Mouse (Mus musculus) bone marrow, adult 2 months (tissue): Measurements from ENCODE around the gene Olfr749. TPM values are rescaled to one million over a fixed set of nuclear protein-coding genes. Genes with fewer than 3 reads are reported as not detected.

ENCODE experiments used
- H3K27ac ChIP-seq: fragments of 200-500 bp; 2 replicates; pipeline ENCODE4 v1.5.1; 2012; ENCODE audit warnings: low read depth, mild to moderate bottlenecking, control low read depth, inconsistent platforms, low read length; ENCODE audit not compliant: control insufficient read depth, poor library complexity, insufficient read depth
- H3K4me1 ChIP-seq: fragments of 200-500 bp; 2 replicates; pipeline ENCODE4 v1.6.1; 2011; ENCODE audit warnings: low read length; ENCODE audit not compliant: control insufficient read depth, insufficient read depth
- H3K4me3 ChIP-seq: fragments of 200-500 bp; replicated peaks from 2 replicates; pipeline ENCODE3; 2011; ENCODE audit warnings: mild to moderate bottlenecking, low read depth, low read length, control low read depth; ENCODE audit not compliant: control insufficient read depth
- CTCF ChIP-seq: fragments of 200-500 bp; IDR thresholded peaks from 2 replicates; pipeline ENCODE4 v1.5.1; 2011; ENCODE audit warnings: low read length, control low read depth; ENCODE audit not compliant: control insufficient read depth, insufficient read depth
- POLR2A ChIP-seq: fragments of 200-500 bp; IDR thresholded peaks from 2 replicates; pipeline ENCODE4 v1.6.1; 2011; ENCODE audit warnings: low read depth, mild to moderate bottlenecking, control low read depth, low read length, borderline replicate concordance; ENCODE audit not compliant: control insufficient read depth
- WGBS: fragments of 180-500 bp; shearing (Covaris S2); methylation state at CpG from one replicate; pipeline ENCODE4 v1.1.7; 2018; 5-methylcytosine and 5-hydroxymethylcytosine counted together
- polyA plus RNA-seq: library from polyadenylated mRNA; stranded (reverse); fragments of >200 nt; gene quantifications from 2 replicates; pipeline ENCODE4 v1.2.4, GENCODE M21; 2011; ENCODE audit warnings: low replicate concordance; ENCODE audit not compliant: missing spikeins, insufficient read depth, insufficient read length

Gene Olfr749
- not detected in 2 replicates for polyA plus RNA-seq

DNA sequence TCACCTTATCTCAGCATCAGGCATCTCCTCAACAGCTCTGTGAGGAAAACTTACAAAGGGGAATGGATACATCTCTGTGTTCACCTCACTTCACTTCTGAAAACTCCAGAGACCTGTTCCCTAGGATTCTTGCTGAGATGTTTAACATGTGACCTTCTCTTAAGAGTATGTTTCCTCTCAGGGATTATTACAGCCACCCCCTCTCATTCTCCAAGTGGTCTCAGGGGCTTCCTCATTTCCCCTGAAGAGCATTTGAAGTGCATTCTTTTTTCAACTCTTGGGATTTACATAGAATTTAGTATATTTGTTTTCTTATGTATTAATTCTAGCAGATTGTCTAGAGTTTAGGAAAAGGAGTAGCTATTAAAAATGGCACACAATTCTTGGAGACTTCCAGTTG lies at the start of gene Olfr749:
Olfr749 (minus strand) TSS at position 101 of the 400 bp plus-strand sequence.
- no peak for TF ChIP-seq POLR2A
- Histone ChIP-seq H3K27ac (no peak within 1 kb of the TSS), H3K4me3 (no peak within 1 kb of the TSS), H3K4me1 (no peaks in the 10 kb centered on the region)

- Histone ChIP-seq H3K4me3 (no peak overlapping the region), H3K4me1 (no peaks in the 10 kb centered on the region; the same call in 1 of the 2 replicates), H3K27ac (no peak overlapping the region)
- WGBS = 12% methylated on average over 2 of the region's 2 CpGs
- TF ChIP-seq CTCF = no peak
- TF ChIP-seq POLR2A = no peak
Observed at GRCm38 (mm10) chr14:50788157-50788556, 43.3 kb upstream of the Olfr749 start.

GRCm38 (mm10) chr14:50785251-50785637 lies 40.4 kb upstream of the Olfr749 start, which contains the start of gene Ttc5:
Gene Ttc5, minus strand, starts transcription at chr14:50785519.
- TF ChIP-seq CTCF (peak; percentile 97), POLR2A (peak; percentile 47; the same call in 1 of the 2 replicates)
- Histone ChIP-seq H3K27ac (peak within 1 kb of the TSS; percentile 87), H3K4me3 (peak within 1 kb of the TSS; percentile 86), H3K4me1 (no peaks in the 10 kb centered on the region; the same call in 1 of the 2 replicates)
- 1% methylated on average over 21 of the region's 21 CpGs for WGBS

DNA sequence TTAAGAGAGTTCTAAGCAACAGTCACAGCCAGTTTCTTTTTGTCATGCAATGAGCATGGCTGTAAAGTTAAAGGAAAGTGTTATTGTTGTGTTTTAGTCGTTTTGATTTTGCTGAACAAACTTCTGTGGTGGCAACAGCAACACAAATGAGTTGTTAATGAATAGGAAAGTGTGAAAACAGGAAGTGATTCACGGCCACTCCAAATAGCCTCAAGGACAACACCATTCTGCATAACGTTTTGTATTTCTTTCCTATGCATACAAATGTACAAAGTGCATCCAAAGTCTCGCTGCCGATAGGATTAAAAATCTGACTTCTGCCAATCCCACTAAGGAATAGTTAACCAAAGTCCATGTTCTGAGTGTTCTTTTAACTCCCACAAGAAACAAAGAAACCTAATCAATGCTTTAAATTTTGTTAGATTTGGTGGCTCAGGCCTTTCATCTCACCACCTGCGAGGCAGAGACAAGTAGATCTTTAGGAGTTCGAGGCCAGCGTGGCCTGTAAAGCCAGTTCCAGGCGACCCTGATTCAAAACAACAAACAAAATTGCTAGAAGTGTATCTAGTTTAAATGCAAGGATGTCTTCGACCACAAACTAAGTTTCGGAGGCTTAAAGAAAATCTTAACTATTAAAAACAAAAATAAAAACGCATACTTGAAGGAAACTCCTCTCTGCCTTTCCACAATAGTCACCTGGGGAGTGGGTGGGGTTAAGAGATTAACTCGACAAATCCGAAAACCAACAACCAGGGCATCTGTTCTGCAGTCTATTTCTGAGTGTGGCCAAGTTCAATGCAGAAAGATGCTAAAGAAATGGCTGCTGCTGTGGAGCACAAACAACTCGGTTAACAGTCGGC lies 39.7 kb upstream of the Olfr749 start:
- no peaks in the 10 kb centered on the region; the same call in 1 of the 2 replicates for H3K4me1 ChIP-seq
- H3K4me3 ChIP-seq = peak overlapping the region; percentile 86
- H3K27ac ChIP-seq = peak overlapping the region; percentile 87
- TF ChIP-seq POLR2A = no peak
- TF ChIP-seq CTCF = no peak
- WGBS = 11% methylated on average over 16 of the region's 16 CpGs

- TF ChIP-seq CTCF = no peak
- TF ChIP-seq POLR2A = no peak
- H3K4me3 ChIP-seq = no peak overlapping the region
- WGBS = 68% methylated on average over 3 of the region's 3 CpGs
- H3K27ac ChIP-seq = no peak overlapping the region
- no peaks in the 10 kb centered on the region; the same call in 1 of the 2 replicates for H3K4me1 ChIP-seq
Observed at GRCm38 (mm10) chr14:50782166-50782565, 37.3 kb upstream of the Olfr749 start.

DNA sequence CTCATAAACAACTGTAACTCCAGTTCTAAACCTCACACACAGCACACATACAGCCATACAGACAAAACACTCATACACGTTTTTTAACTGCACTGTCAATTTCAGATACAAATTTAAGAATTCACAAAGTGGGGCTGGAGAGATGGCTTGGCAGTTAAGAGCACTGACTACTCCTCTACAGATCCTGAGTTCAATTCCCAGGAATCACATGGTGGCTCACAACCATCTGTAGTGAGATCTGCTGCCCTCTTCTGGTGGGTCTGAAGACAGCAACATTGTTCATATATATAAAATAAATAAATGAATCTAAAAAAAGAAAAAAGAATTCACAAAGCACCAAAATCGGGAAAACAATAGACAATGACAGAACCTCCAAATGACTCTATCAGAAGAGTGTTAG lies 26.4 kb upstream of the Olfr749 start:
- TF ChIP-seq POLR2A = no peak
- no peak for TF ChIP-seq CTCF
- Histone ChIP-seq H3K27ac (no peak overlapping the region), H3K4me3 (no peak overlapping the region), H3K4me1 (no peaks in the 10 kb centered on the region)
- WGBS = 70% methylated on average over 2 of the region's 2 CpGs

DNA sequence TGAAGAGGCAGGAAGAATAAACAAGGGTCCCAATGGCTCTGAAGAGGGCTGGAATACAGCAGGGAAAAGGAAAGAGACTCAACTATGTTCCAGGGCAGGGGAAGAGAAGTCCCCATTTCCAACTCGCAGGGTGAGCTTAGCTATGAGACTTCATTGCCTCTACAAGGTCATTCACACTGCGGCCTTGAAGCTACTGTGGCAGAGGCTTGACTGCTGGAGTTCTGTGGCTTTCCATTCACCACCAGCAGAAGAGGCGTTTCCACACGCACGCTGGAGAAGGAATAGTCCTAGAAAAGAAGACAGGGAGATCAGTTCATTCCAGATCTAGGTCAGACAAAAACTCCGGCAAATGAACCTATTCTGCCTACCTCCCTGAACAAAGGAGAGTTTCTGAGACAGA lies 20.8 kb upstream of the Olfr749 start:
- 93% methylated on average over 6 of the region's 6 CpGs for WGBS
- no peak overlapping the region for H3K27ac ChIP-seq
- H3K4me1 ChIP-seq = no peaks in the 10 kb centered on the region
- no peak overlapping the region for H3K4me3 ChIP-seq
- no peak for TF ChIP-seq CTCF
- no peak for TF ChIP-seq POLR2A

DNA sequence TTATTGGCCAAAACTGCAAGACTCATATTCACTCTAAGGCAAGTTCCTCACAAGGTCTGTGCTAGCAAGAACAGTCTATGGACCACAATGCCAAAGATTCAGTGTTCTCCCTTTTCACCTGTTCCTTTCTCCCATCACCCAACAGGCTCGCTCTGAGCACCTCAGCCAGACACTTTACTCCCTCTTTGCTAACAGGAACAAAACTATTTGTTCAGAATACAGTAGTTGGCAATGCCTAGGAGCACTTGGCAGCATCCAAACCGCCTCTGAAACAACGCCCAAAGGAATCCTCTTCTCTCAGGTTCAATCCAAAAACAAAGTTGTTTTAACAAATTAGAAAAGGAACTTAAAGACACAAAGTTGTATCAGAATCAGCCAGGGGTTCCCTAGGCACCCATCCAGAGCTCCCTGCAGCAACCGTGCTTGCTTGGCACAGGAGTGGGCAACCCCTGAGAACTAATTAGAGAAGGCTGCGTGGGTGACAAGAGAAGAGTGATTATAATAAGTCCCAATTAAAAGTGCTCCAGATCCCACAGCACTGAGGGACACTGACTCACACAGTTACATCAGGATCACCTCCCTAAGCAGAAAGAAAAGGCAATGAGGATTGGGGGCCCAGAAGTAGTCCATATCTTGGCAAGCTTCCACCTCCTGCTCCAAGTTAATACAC lies 13.7 kb upstream of the Olfr749 start:
- TF ChIP-seq POLR2A = no peak
- TF ChIP-seq CTCF = no peak
- no peak overlapping the region for H3K27ac ChIP-seq
- WGBS = 76% methylated on average over 5 of the region's 5 CpGs
- H3K4me3 ChIP-seq = no peak overlapping the region
- H3K4me1 ChIP-seq = no peaks in the 10 kb centered on the region
